Mouse (Mus musculus) hindbrain, embryonic 11.5 days (tissue): ENCODE results near the gene Fat3. TPM values are rescaled to one million over a fixed set of nuclear protein-coding genes. Genes with fewer than 3 reads are reported as not detected.

Experiments
- ATAC-seq: fragments of 200-750 bp; cut with Nextera tagmentation; 2 replicates; pipeline ENCODE4 v1.8.0; 2017; ENCODE audit warnings: mild to moderate bottlenecking, moderate TSS enrichment, moderate library complexity; ENCODE audit not compliant: low FRiP score
- DNase-seq: peaks from one replicate; pipeline ENCODE4 v3.0.0-alpha.2; 2015; ENCODE audit warnings: low spot score
- H3K27ac ChIP-seq: fragments of 300-500 bp; sonication (generic); 2 replicates; pipeline ENCODE4 v1.5.1; 2014; ENCODE audit warnings: mild to moderate bottlenecking, low read depth, low read length
- H3K27me3 ChIP-seq: fragments of 300-500 bp; sonication (generic); 2 replicates; pipeline ENCODE4 v1.6.1; 2014; ENCODE audit warnings: mild to moderate bottlenecking, low read length, moderate library complexity, mixed read lengths; ENCODE audit not compliant: control insufficient read depth, insufficient read depth
- H3K36me3 ChIP-seq: fragments of 300-500 bp; sonication (generic); 2 replicates; pipeline ENCODE4 v1.6.1; 2014; ENCODE audit warnings: mild to moderate bottlenecking, low read length, moderate library complexity, mixed read lengths; ENCODE audit not compliant: control insufficient read depth, insufficient read depth
- H3K4me1 ChIP-seq: fragments of 300-500 bp; sonication (generic); replicated peaks from 2 replicates; pipeline ENCODE4 v1.6.1; 2014; ENCODE audit warnings: low read length, mixed read lengths; ENCODE audit not compliant: control insufficient read depth, insufficient read depth
- H3K4me2 ChIP-seq: fragments of 300-500 bp; sonication (generic); replicated peaks from 2 replicates; pipeline ENCODE4 v1.6.1; 2014; ENCODE audit warnings: mild to moderate bottlenecking, low read depth, low read length
- H3K4me3 ChIP-seq: fragments of 300-500 bp; sonication (generic); 2 replicates; pipeline ENCODE4 v1.5.1; 2014; ENCODE audit warnings: low read depth, low read length
- H3K9ac ChIP-seq: fragments of 300-500 bp; sonication (generic); 2 replicates; pipeline ENCODE4 v1.6.1; 2014; ENCODE audit warnings: low read depth, low read length
- H3K9me3 ChIP-seq: fragments of 300-500 bp; sonication (generic); 2 replicates; pipeline ENCODE4 v1.6.1; 2016; ENCODE audit warnings: low read length; ENCODE audit not compliant: control insufficient read depth
- whole genome bisulfite sequencing: fragments of 180-500 bp; shearing (Covaris S2); extraction: QIAGEN DNeasy Blood & Tissue Kit; methylation state at CpG from one replicate; pipeline ENCODE4 v1.1.7; 2014; 5-methylcytosine and 5-hydroxymethylcytosine counted together
- polyA plus RNA-seq: library from polyadenylated mRNA; unstranded; fragments of >200 nt; fragmentation: Nextera tagmentation; extraction: Ambion mirVana; gene quantifications from 2 replicates; pipeline ENCODE4 v1.2.1, GENCODE M21; 2014

Gene Fat3
- polyA plus RNA-seq, 1 experiment from 2014 or later: 15.5 TPM

GRCm38 (mm10) chr9:15944182-15944581 lies 556.9 kb downstream of the Fat3 start:
- Histone ChIP-seq H3K36me3 (no peaks in the 10 kb centered on the region), H3K9me3 (no peaks in the 10 kb centered on the region), H3K27me3 (no peaks in the 10 kb centered on the region), H3K4me1 (no peaks in the 10 kb centered on the region), H3K27ac (no peak overlapping the region), H3K4me2 (no peak overlapping the region), H3K4me3 (no peak overlapping the region), H3K9ac (no peak overlapping the region)
- ATAC-seq (no peak), DNase-seq (no peak)
- 64% methylated on average over 3 of the region's 3 CpGs for WGBS

GRCm38 (mm10) chr9:15943486-15944153 lies 557.5 kb downstream of the Fat3 start:
- WGBS: 89% methylated on average over 3 of the region's 3 CpGs
- no peak overlapping the region for H3K27ac ChIP-seq
- ATAC-seq: no peak

GRCm38 (mm10) chr9:15941818-15942217 lies 559.3 kb downstream of the Fat3 start:
- WGBS: 96% methylated on average over 2 of the region's 2 CpGs
- no peak overlapping the region for H3K4me2 ChIP-seq
- no peaks in the 10 kb centered on the region for H3K36me3 ChIP-seq
- no peaks in the 10 kb centered on the region for H3K4me1 ChIP-seq
- no peak overlapping the region for H3K27ac ChIP-seq
- DNase-seq (no peak), ATAC-seq (no peak)
- H3K9ac ChIP-seq: no peak overlapping the region
- H3K9me3 ChIP-seq: no peaks in the 10 kb centered on the region
- no peak overlapping the region for H3K4me3 ChIP-seq
- no peaks in the 10 kb centered on the region for H3K27me3 ChIP-seq

More at GRCm38 (mm10) chr9:15943486-15944153, 557.5 kb downstream of the Fat3 start:
- no peak for DNase-seq
- Histone ChIP-seq H3K9ac (no peak overlapping the region), H3K27me3 (no peaks in the 10 kb centered on the region), H3K36me3 (no peaks in the 10 kb centered on the region), H3K4me2 (no peak overlapping the region), H3K9me3 (no peaks in the 10 kb centered on the region), H3K4me1 (no peaks in the 10 kb centered on the region), H3K4me3 (no peak overlapping the region)

- 90% methylated on average over 7 of the region's 7 CpGs for WGBS
- ATAC-seq: no peak
- H3K9me3 ChIP-seq: no peaks in the 10 kb centered on the region
- no peaks in the 10 kb centered on the region for H3K27me3 ChIP-seq
- H3K4me3 ChIP-seq: no peak overlapping the region
- H3K4me1 ChIP-seq: no peaks in the 10 kb centered on the region
- H3K4me2 ChIP-seq: no peak overlapping the region
- no peak for DNase-seq
- H3K9ac ChIP-seq: no peak overlapping the region
- no peak overlapping the region for H3K27ac ChIP-seq
- H3K36me3 ChIP-seq: no peaks in the 10 kb centered on the region
Observed at GRCm38 (mm10) chr9:15940933-15941673, 560.0 kb downstream of the Fat3 start.

- DNase-seq (peak; percentile 42), ATAC-seq (peak; percentile 49; the same call in 1 of the 2 replicates)
- WGBS: 63% methylated on average over 2 of the region's 2 CpGs
- no peaks in the 10 kb centered on the region for H3K4me1 ChIP-seq
- no peaks in the 10 kb centered on the region for H3K27me3 ChIP-seq
- no peaks in the 10 kb centered on the region for H3K36me3 ChIP-seq
- H3K4me3 ChIP-seq: no peak overlapping the region
- H3K27ac ChIP-seq: no peak overlapping the region
- no peak overlapping the region for H3K4me2 ChIP-seq
- H3K9me3 ChIP-seq: no peaks in the 10 kb centered on the region
- H3K9ac ChIP-seq: no peak overlapping the region
Observed at GRCm38 (mm10) chr9:15939594-15939993, 561.5 kb downstream of the Fat3 start.

- Histone ChIP-seq H3K4me3 (no peak overlapping the region), H3K4me2 (no peak overlapping the region), H3K27ac (no peak overlapping the region), H3K36me3 (no peaks in the 10 kb centered on the region), H3K4me1 (no peaks in the 10 kb centered on the region), H3K9me3 (no peaks in the 10 kb centered on the region), H3K27me3 (no peaks in the 10 kb centered on the region), H3K9ac (no peak overlapping the region)
- DNase-seq (no peak), ATAC-seq (no peak)
- 76% methylated on average over 28 of the region's 28 CpGs for WGBS
Observed at GRCm38 (mm10) chr9:15937837-15938514, 563.1 kb downstream of the Fat3 start.

- DNase-seq (no peak), ATAC-seq (no peak)
- H3K27me3 ChIP-seq: no peaks in the 10 kb centered on the region
- no peak overlapping the region for H3K27ac ChIP-seq
- no peaks in the 10 kb centered on the region for H3K4me1 ChIP-seq
- no peak overlapping the region for H3K4me2 ChIP-seq
- no peak overlapping the region for H3K4me3 ChIP-seq
- no peaks in the 10 kb centered on the region for H3K36me3 ChIP-seq
- no peak overlapping the region for H3K9ac ChIP-seq
- no peaks in the 10 kb centered on the region for H3K9me3 ChIP-seq
- 92% methylated on average over 5 of the region's 5 CpGs for WGBS
Observed at GRCm38 (mm10) chr9:15930928-15931443, 570.1 kb downstream of the Fat3 start.

GRCm38 (mm10) chr9:15928331-15928730 lies 572.8 kb downstream of the Fat3 start:
- H3K9ac ChIP-seq: no peak overlapping the region
- no peaks in the 10 kb centered on the region for H3K4me1 ChIP-seq
- H3K27ac ChIP-seq: no peak overlapping the region
- no peak overlapping the region for H3K4me3 ChIP-seq
- no peak for DNase-seq
- no peaks in the 10 kb centered on the region for H3K9me3 ChIP-seq
- H3K36me3 ChIP-seq: no peaks in the 10 kb centered on the region
- 81% methylated on average over 2 of the region's 2 CpGs for WGBS
- no peak for ATAC-seq
- no peaks in the 10 kb centered on the region for H3K27me3 ChIP-seq
- no peak overlapping the region for H3K4me2 ChIP-seq
